Mouse (Mus musculus): ENCODE data around the gene Rere. TPM values are rescaled to one million over a fixed set of nuclear protein-coding genes. Genes with fewer than 3 reads are reported as not detected.

Rere gene
- polyA plus RNA-seq, 1 experiment from 2014 or later: 19.7 TPM

- Histone ChIP-seq H3K27me3 (no peaks in the 10 kb centered on the region), H3K36me3 (no peaks in the 10 kb centered on the region), H3K27ac (no peak overlapping the region), H3K9me3 (no peaks in the 10 kb centered on the region), H3K4me3 (no peak overlapping the region), H3K4me1 (peaks cover 48% of the 10 kb centered on the region), H3K4me2 (no peak overlapping the region), H3K9ac (no peak overlapping the region)
- WGBS: 74% methylated on average over 1 of the region's 1 CpGs
- no peak for ATAC-seq (ENCODE audit: insufficient number of reproducible peaks, low FRiP score, low TSS enrichment, low read depth)
These were observed 94.0 kb downstream of the Rere start for GRCm38 (mm10) chr4:150375448-150375935.

- no peak overlapping the region for H3K9ac ChIP-seq
- H3K27ac ChIP-seq: no peak overlapping the region
- 73% methylated on average over 6 of the region's 6 CpGs for WGBS
- no peaks in the 10 kb centered on the region for H3K36me3 ChIP-seq
- no peak overlapping the region for H3K4me2 ChIP-seq
- no peaks in the 10 kb centered on the region for H3K27me3 ChIP-seq
- no peaks in the 10 kb centered on the region for H3K9me3 ChIP-seq
- peaks cover 28% of the 10 kb centered on the region for H3K4me1 ChIP-seq
- no peak overlapping the region for H3K4me3 ChIP-seq
- ATAC-seq (ENCODE audit: insufficient number of reproducible peaks, low FRiP score, low TSS enrichment, low read depth): no peak
These were observed 97.9 kb downstream of the Rere start for GRCm38 (mm10) chr4:150379313-150379712.

GRCm38 (mm10) chr4:150379772-150380171, 98.3 kb downstream of the Rere start:
- H3K9ac ChIP-seq: no peak overlapping the region
- H3K36me3 ChIP-seq: no peaks in the 10 kb centered on the region
- H3K9me3 ChIP-seq: no peaks in the 10 kb centered on the region
- peaks cover 23% of the 10 kb centered on the region for H3K4me1 ChIP-seq
- no peak overlapping the region for H3K4me3 ChIP-seq
- H3K27ac ChIP-seq: no peak overlapping the region
- H3K4me2 ChIP-seq: no peak overlapping the region
- ATAC-seq (ENCODE audit: insufficient number of reproducible peaks, low FRiP score, low TSS enrichment, low read depth): no peak
- H3K27me3 ChIP-seq: no peaks in the 10 kb centered on the region
- WGBS: 42% methylated on average over 2 of the region's 2 CpGs

GRCm38 (mm10) chr4:150380273-150380672, 98.8 kb downstream of the Rere start:
- Histone ChIP-seq H3K9ac (no peak overlapping the region), H3K4me1 (peaks cover 20% of the 10 kb centered on the region), H3K4me3 (no peak overlapping the region), H3K9me3 (no peaks in the 10 kb centered on the region), H3K27me3 (no peaks in the 10 kb centered on the region), H3K4me2 (no peak overlapping the region), H3K27ac (no peak overlapping the region), H3K36me3 (no peaks in the 10 kb centered on the region)
- WGBS: 62% methylated on average over 5 of the region's 5 CpGs
- ATAC-seq (ENCODE audit: insufficient number of reproducible peaks, low FRiP score, low TSS enrichment, low read depth): no peak

GRCm38 (mm10) chr4:150382504-150382903, 101.1 kb downstream of the Rere start:
- H3K27me3 ChIP-seq: no peaks in the 10 kb centered on the region
- no peak overlapping the region for H3K4me2 ChIP-seq
- H3K36me3 ChIP-seq: no peaks in the 10 kb centered on the region
- H3K27ac ChIP-seq: no peak overlapping the region
- 67% methylated on average over 3 of the region's 3 CpGs for WGBS
- peaks cover 16% of the 10 kb centered on the region; the same call in 1 of the 2 replicates for H3K4me1 ChIP-seq
- H3K9ac ChIP-seq: no peak overlapping the region
- no peak overlapping the region for H3K4me3 ChIP-seq
- ATAC-seq (ENCODE audit: insufficient number of reproducible peaks, low FRiP score, low TSS enrichment, low read depth): no peak
- H3K9me3 ChIP-seq: no peaks in the 10 kb centered on the region

- Histone ChIP-seq H3K9me3 (no peaks in the 10 kb centered on the region), H3K4me1 (0 out of 2 replicates have a peak, but pooled peaks cover 11% of the 10 kb centered on the region), H3K27ac (no peak overlapping the region), H3K9ac (no peak overlapping the region), H3K4me3 (no peak overlapping the region), H3K36me3 (no peaks in the 10 kb centered on the region), H3K27me3 (no peaks in the 10 kb centered on the region), H3K4me2 (no peak overlapping the region)
- ATAC-seq (ENCODE audit: insufficient number of reproducible peaks, low FRiP score, low TSS enrichment, low read depth): no peak
- WGBS: 64% methylated on average over 8 of the region's 8 CpGs
These were observed 103.0 kb downstream of the Rere start for GRCm38 (mm10) chr4:150384405-150384804.

- WGBS: 87% methylated on average over 3 of the region's 3 CpGs
- Histone ChIP-seq H3K4me1 (0 out of 2 replicates have a peak, but pooled peaks cover 11% of the 10 kb centered on the region), H3K27ac (no peak overlapping the region), H3K4me3 (no peak overlapping the region), H3K4me2 (no peak overlapping the region), H3K27me3 (no peaks in the 10 kb centered on the region), H3K9me3 (no peaks in the 10 kb centered on the region), H3K36me3 (no peaks in the 10 kb centered on the region), H3K9ac (no peak overlapping the region)
- ATAC-seq (ENCODE audit: insufficient number of reproducible peaks, low FRiP score, low TSS enrichment, low read depth): no peak
These were observed 103.5 kb downstream of the Rere start for GRCm38 (mm10) chr4:150384899-150385298.

- Histone ChIP-seq H3K4me1 (peaks cover 6% of the 10 kb centered on the region; the same call in 1 of the 2 replicates), H3K4me2 (no peak overlapping the region), H3K9ac (no peak overlapping the region), H3K36me3 (no peaks in the 10 kb centered on the region), H3K9me3 (no peaks in the 10 kb centered on the region), H3K27ac (no peak overlapping the region), H3K4me3 (no peak overlapping the region), H3K27me3 (no peaks in the 10 kb centered on the region)
- 41% methylated on average over 3 of the region's 3 CpGs for WGBS
- ATAC-seq (ENCODE audit: insufficient number of reproducible peaks, low FRiP score, low TSS enrichment, low read depth): no peak
These were observed 107.1 kb downstream of the Rere start for GRCm38 (mm10) chr4:150388518-150388917.

- H3K4me3 ChIP-seq: no peak overlapping the region
- H3K27ac ChIP-seq: no peak overlapping the region
- no peaks in the 10 kb centered on the region for H3K27me3 ChIP-seq
- no peaks in the 10 kb centered on the region for H3K36me3 ChIP-seq
- no peaks in the 10 kb centered on the region for H3K9me3 ChIP-seq
- no peak overlapping the region for H3K4me2 ChIP-seq
- peaks cover 44% of the 10 kb centered on the region for H3K4me1 ChIP-seq
- no peak overlapping the region for H3K9ac ChIP-seq
- ATAC-seq (ENCODE audit: insufficient number of reproducible peaks, low FRiP score, low TSS enrichment, low read depth): no peak
- WGBS: 47% methylated on average over 8 of the region's 8 CpGs
These were observed 112.2 kb downstream of the Rere start for GRCm38 (mm10) chr4:150393607-150394006.

- no peaks in the 10 kb centered on the region for H3K36me3 ChIP-seq
- H3K4me3 ChIP-seq: no peak overlapping the region
- H3K9me3 ChIP-seq: no peaks in the 10 kb centered on the region
- ATAC-seq (ENCODE audit: insufficient number of reproducible peaks, low FRiP score, low TSS enrichment, low read depth): no peak
- no peak overlapping the region for H3K27ac ChIP-seq
- H3K4me2 ChIP-seq: no peak overlapping the region
- no peaks in the 10 kb centered on the region for H3K27me3 ChIP-seq
- peaks cover 46% of the 10 kb centered on the region for H3K4me1 ChIP-seq
- H3K9ac ChIP-seq: no peak overlapping the region
- WGBS: 69% methylated on average over 4 of the region's 4 CpGs
These were observed 112.6 kb downstream of the Rere start for GRCm38 (mm10) chr4:150394091-150394490.

- Histone ChIP-seq H3K27me3 (no peaks in the 10 kb centered on the region), H3K36me3 (no peaks in the 10 kb centered on the region), H3K4me3 (no peak overlapping the region), H3K9me3 (no peaks in the 10 kb centered on the region), H3K4me2 (no peak overlapping the region), H3K4me1 (peaks cover 50% of the 10 kb centered on the region), H3K9ac (no peak overlapping the region), H3K27ac (peak overlapping the region; percentile 77)
- ATAC-seq (ENCODE audit: insufficient number of reproducible peaks, low FRiP score, low TSS enrichment, low read depth): no peak
These were observed 114.9 kb downstream of the Rere start for GRCm38 (mm10) chr4:150396339-150396738.

GRCm38 (mm10) chr4:150396826-150397620, 115.6 kb downstream of the Rere start:
- H3K36me3 ChIP-seq: no peaks in the 10 kb centered on the region
- peaks cover 55% of the 10 kb centered on the region for H3K4me1 ChIP-seq
- H3K4me3 ChIP-seq: no peak overlapping the region
- no peaks in the 10 kb centered on the region for H3K9me3 ChIP-seq
- no peak for ATAC-seq (ENCODE audit: insufficient number of reproducible peaks, low FRiP score, low TSS enrichment, low read depth)
- H3K4me2 ChIP-seq: peak overlapping the region; percentile 24
- 25% methylated on average over 13 of the region's 13 CpGs for WGBS
- peak overlapping the region; percentile 77 for H3K27ac ChIP-seq
- H3K9ac ChIP-seq: no peak overlapping the region
- H3K27me3 ChIP-seq: no peaks in the 10 kb centered on the region
